Mouse (Mus musculus): ENCODE results near the gene Tfap2c. TPM values are rescaled to one million over a fixed set of nuclear protein-coding genes. Genes with fewer than 3 reads are reported as not detected.

Tfap2c gene
- total and polyA plus RNA-seq, 2 experiments: not detected

- peaks cover 33% of the 10 kb centered on the region for H3K27me3 ChIP-seq (ENCODE audit: control insufficient read depth, insufficient read depth, low read length)
- H3K9ac ChIP-seq (ENCODE audit: low read depth, low read length): no peak overlapping the region
- WGBS: 3% methylated on average over 27 of the region's 27 CpGs
- peak; percentile 30 for DNase-seq (ENCODE audit: extremely low read depth, low read depth, low spot score)
- no peak overlapping the region for H3K27ac ChIP-seq (replicated peaks; ENCODE audit: insufficient read depth, low read depth, low read length)
- H3K79me2 ChIP-seq (ENCODE audit: control insufficient read depth, insufficient read depth, low read length): no peaks in the 10 kb centered on the region
- no peaks in the 10 kb centered on the region for H3K36me3 ChIP-seq (ENCODE audit: control insufficient read depth, insufficient read depth, low read length)
- H3K4me3 ChIP-seq (ENCODE audit: insufficient read depth, low read depth, low read length): no peak overlapping the region
- TF ChIP-seq CTCF (IDR thresholded peaks at IDR 0.05; ENCODE audit: low read depth, low read length) (no peak), POLR2A (IDR thresholded peaks at IDR 0.05; ENCODE audit: extremely low read depth, insufficient read depth, low read length) (no peak)
- H3K4me1 ChIP-seq (ENCODE audit: control insufficient read depth, insufficient read depth, low read length): no peaks in the 10 kb centered on the region
These were observed 1.4 kb upstream of the Tfap2c start for GRCm38 (mm10) chr2:172547807-172548586.

GRCm38 (mm10) chr2:172548672-172549255, 629 bp upstream of the Tfap2c start:
- H3K4me3 ChIP-seq (ENCODE audit: insufficient read depth, low read depth, low read length): no peak overlapping the region
- H3K9ac ChIP-seq (ENCODE audit: low read depth, low read length): no peak overlapping the region
- H3K27me3 ChIP-seq (ENCODE audit: control insufficient read depth, insufficient read depth, low read length): peaks cover 36% of the 10 kb centered on the region
- no peak overlapping the region for H3K27ac ChIP-seq (replicated peaks; ENCODE audit: insufficient read depth, low read depth, low read length)
- no peak for DNase-seq (ENCODE audit: extremely low read depth, low read depth, low spot score)
- 5% methylated on average over 27 of the region's 27 CpGs for WGBS
- no peaks in the 10 kb centered on the region for H3K79me2 ChIP-seq (ENCODE audit: control insufficient read depth, insufficient read depth, low read length)
- no peaks in the 10 kb centered on the region for H3K4me1 ChIP-seq (ENCODE audit: control insufficient read depth, insufficient read depth, low read length)
- TF ChIP-seq POLR2A (IDR thresholded peaks at IDR 0.05; ENCODE audit: extremely low read depth, insufficient read depth, low read length): no peak
- TF ChIP-seq CTCF (IDR thresholded peaks at IDR 0.05; ENCODE audit: low read depth, low read length): no peak
- H3K36me3 ChIP-seq (ENCODE audit: control insufficient read depth, insufficient read depth, low read length): no peaks in the 10 kb centered on the region

GRCm38 (mm10) chr2:172550364-172551080, 1.1 kb downstream of the Tfap2c start:
- DNase-seq (ENCODE audit: extremely low read depth, low read depth, low spot score): peak; percentile 13

DNA sequence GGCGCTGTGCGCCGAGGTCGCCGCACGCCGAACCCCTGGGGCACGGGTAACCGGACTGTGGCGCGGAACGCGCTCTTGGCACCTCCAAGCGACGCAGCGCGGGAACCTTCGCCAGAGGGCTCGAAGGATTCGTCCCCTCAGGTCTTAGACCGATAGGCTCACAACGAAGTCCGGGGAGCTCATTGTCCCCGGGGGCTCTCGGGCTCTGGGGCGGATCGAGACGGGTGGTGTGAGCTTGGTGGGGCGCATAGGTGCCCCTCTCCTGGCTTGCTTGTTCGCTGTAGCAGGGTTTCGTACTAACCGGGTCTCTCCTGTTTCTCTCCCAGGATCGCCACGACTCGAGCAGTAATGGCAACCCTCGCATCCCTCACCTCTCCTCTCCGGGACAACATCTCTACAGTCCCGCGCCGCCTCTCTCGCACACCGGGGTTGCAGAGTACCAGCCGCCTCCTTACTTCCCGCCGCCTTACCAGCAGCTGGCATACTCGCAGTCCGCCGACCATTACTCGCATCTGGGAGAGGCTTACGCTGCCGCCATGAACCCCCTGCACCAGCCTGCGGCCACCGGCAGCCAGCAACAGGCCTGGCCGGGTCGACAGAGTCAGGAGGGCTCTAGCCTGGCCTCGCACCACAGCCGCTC, 1.8 kb downstream of the Tfap2c start:
- Histone ChIP-seq H3K27ac (replicated peaks; ENCODE audit: insufficient read depth, low read depth, low read length) (no peak overlapping the region), H3K36me3 (ENCODE audit: control insufficient read depth, insufficient read depth, low read length) (no peaks in the 10 kb centered on the region), H3K79me2 (ENCODE audit: control insufficient read depth, insufficient read depth, low read length) (no peaks in the 10 kb centered on the region), H3K4me1 (ENCODE audit: control insufficient read depth, insufficient read depth, low read length) (no peaks in the 10 kb centered on the region), H3K4me3 (ENCODE audit: insufficient read depth, low read depth, low read length) (no peak overlapping the region), H3K9ac (ENCODE audit: low read depth, low read length) (no peak overlapping the region), H3K27me3 (ENCODE audit: control insufficient read depth, insufficient read depth, low read length) (peaks cover 33% of the 10 kb centered on the region)
- no peak for TF ChIP-seq CTCF (IDR thresholded peaks at IDR 0.05; ENCODE audit: low read depth, low read length)
- no peak for DNase-seq (ENCODE audit: extremely low read depth, low read depth, low spot score)
- WGBS: 5% methylated on average over 57 of the region's 57 CpGs

More at GRCm38 (mm10) chr2:172550364-172551080, 1.1 kb downstream of the Tfap2c start:
- peaks cover 35% of the 10 kb centered on the region for H3K27me3 ChIP-seq (ENCODE audit: control insufficient read depth, insufficient read depth, low read length)
- TF ChIP-seq POLR2A (IDR thresholded peaks at IDR 0.05; ENCODE audit: extremely low read depth, insufficient read depth, low read length): no peak
- TF ChIP-seq CTCF (IDR thresholded peaks at IDR 0.05; ENCODE audit: low read depth, low read length): peak; percentile 88
- H3K27ac ChIP-seq (replicated peaks; ENCODE audit: insufficient read depth, low read depth, low read length): no peak overlapping the region
- 3% methylated on average over 62 of the region's 62 CpGs for WGBS
- H3K4me3 ChIP-seq (ENCODE audit: insufficient read depth, low read depth, low read length): no peak overlapping the region
- H3K4me1 ChIP-seq (ENCODE audit: control insufficient read depth, insufficient read depth, low read length): no peaks in the 10 kb centered on the region
- no peaks in the 10 kb centered on the region for H3K36me3 ChIP-seq (ENCODE audit: control insufficient read depth, insufficient read depth, low read length)
- H3K9ac ChIP-seq (ENCODE audit: low read depth, low read length): no peak overlapping the region
- no peaks in the 10 kb centered on the region for H3K79me2 ChIP-seq (ENCODE audit: control insufficient read depth, insufficient read depth, low read length)

- TF ChIP-seq POLR2A (IDR thresholded peaks at IDR 0.05; ENCODE audit: extremely low read depth, insufficient read depth, low read length): no peak
- no peak for TF ChIP-seq CTCF (IDR thresholded peaks at IDR 0.05; ENCODE audit: low read depth, low read length)
- WGBS: 4% methylated on average over 14 of the region's 14 CpGs
- Histone ChIP-seq H3K27ac (replicated peaks; ENCODE audit: insufficient read depth, low read depth, low read length) (no peak overlapping the region), H3K4me1 (ENCODE audit: control insufficient read depth, insufficient read depth, low read length) (no peaks in the 10 kb centered on the region), H3K36me3 (ENCODE audit: control insufficient read depth, insufficient read depth, low read length) (no peaks in the 10 kb centered on the region), H3K9ac (ENCODE audit: low read depth, low read length) (no peak overlapping the region), H3K4me3 (ENCODE audit: insufficient read depth, low read depth, low read length) (no peak overlapping the region), H3K27me3 (ENCODE audit: control insufficient read depth, insufficient read depth, low read length) (peaks cover 36% of the 10 kb centered on the region), H3K79me2 (ENCODE audit: control insufficient read depth, insufficient read depth, low read length) (no peaks in the 10 kb centered on the region)
- DNase-seq (ENCODE audit: extremely low read depth, low read depth, low spot score): no peak
These were observed 2.5 kb downstream of the Tfap2c start for GRCm38 (mm10) chr2:172551872-172552271.

Data from liver, adult 2 months (tissue).